Comparison of ENCODE assay signal across 29 mouse cellular contexts in genomic region chr13:6465911-6466419, GRCm38 (mm10).
DNase-seq lines count a peak whose midpoint lies in the region; ATAC-seq and TF ChIP-seq lines count a peak whose summit lies in the region.
"Had no signal": no experiment of that assay in that cellular context is flagged by ENCODE, and none has a peak within 500 bp of the region (broad histone marks: within the 10 kb centered on the region; RNA-seq: fewer than 3 reads in every experiment).

No protein-coding gene starts in this region.

- TF ChIP-seq EP300 in ES-Bruce4 (IDR thresholded peaks at IDR 0.05; ENCODE audit: insufficient read depth, low read depth, low read length) = 0 out of 2 replicates have a peak, but pooled peaks have one; percentile 20

- H3K36me3 ChIP-seq in kidney, postnatal 0 days (ENCODE audit: insufficient read depth, low read length) = no peaks in the 10 kb centered on the region
- no peaks in the 10 kb centered on the region for H3K36me3 ChIP-seq in ES-Bruce4 (ENCODE audit: control insufficient read depth, insufficient read depth, low read length, poor library complexity, severe bottlenecking)
- H3K36me3 ChIP-seq: embryonic facial prominence, embryonic 10.5 days; embryonic facial prominence, embryonic 13.5 days; forebrain, embryonic 12.5 days; forebrain, embryonic 15.5 days; hindbrain, embryonic 10.5 days; hindbrain, embryonic 13.5 days had no signal

- H3K9me3 ChIP-seq in kidney, postnatal 0 days (replicated peaks; ENCODE audit: low read length) = no peaks in the 10 kb centered on the region
- no peaks in the 10 kb centered on the region; the same call in 1 of the 2 replicates for H3K9me3 ChIP-seq in ES-Bruce4 (replicated peaks; ENCODE audit: control insufficient read depth, insufficient read depth, low read length, poor library complexity, severe bottlenecking)
- H3K9me3 ChIP-seq: embryonic facial prominence, embryonic 10.5 days; embryonic facial prominence, embryonic 13.5 days; forebrain, embryonic 12.5 days; forebrain, embryonic 15.5 days; hindbrain, embryonic 10.5 days; hindbrain, embryonic 13.5 days had no signal

- H3K4me1 ChIP-seq in kidney, postnatal 0 days (replicated peaks; ENCODE audit: insufficient read depth, low read length) = no peaks in the 10 kb centered on the region
- H3K4me1 ChIP-seq in ES-Bruce4 (ENCODE audit: control insufficient read depth, insufficient read depth, low read length) = no peaks in the 10 kb centered on the region
- H3K4me1 ChIP-seq: embryonic facial prominence, embryonic 10.5 days had no signal

- ATAC-seq in kidney, postnatal 0 days (replicated peaks; ENCODE audit: low FRiP score, low read depth) = no peak
- ATAC-seq: activated CD4-positive, CD25-positive, alpha-beta regulatory T cell, adult 4 months; forebrain, embryonic 15.5 days; hindbrain, postnatal 0 days; inflammation-experienced regulatory T-cells, adult 6 months; intestine, embryonic 16.5 days had no signal

- TF ChIP-seq CTCF in kidney, postnatal 0 days (IDR thresholded peaks at IDR 0.05; ENCODE audit: low read depth) = no peak
- no peak for TF ChIP-seq CTCF in ES-Bruce4 (IDR thresholded peaks at IDR 0.05; ENCODE audit: low read depth, low read length)

- H3K4me2 ChIP-seq in kidney, postnatal 0 days (ENCODE audit: low read length) = no peak overlapping the region
- H3K4me2 ChIP-seq: embryonic facial prominence, embryonic 13.5 days; forebrain, embryonic 12.5 days; forebrain, embryonic 15.5 days; heart, embryonic 11.5 days; hindbrain, embryonic 13.5 days had no signal

- no peak overlapping the region for H3K9ac ChIP-seq in kidney, postnatal 0 days (ENCODE audit: low read depth, low read length)
- no peak overlapping the region for H3K9ac ChIP-seq in ES-Bruce4 (ENCODE audit: low read depth, poor library complexity, severe bottlenecking)
- H3K9ac ChIP-seq: embryonic facial prominence, embryonic 13.5 days; forebrain, embryonic 12.5 days; forebrain, embryonic 15.5 days; hindbrain, embryonic 13.5 days had no signal

- DNase-seq in kidney, postnatal 0 days (ENCODE audit: low spot score) = peak; percentile 23
- DNase-seq in kidney, adult 11 months = no peak
- peak; percentile 78 for DNase-seq in R1 (ENCODE audit: low read depth, low spot score)
- no peak for DNase-seq in frontal cortex, postnatal 10 days (ENCODE audit: low spot score in 2 of 2)
- DNase-seq in left cerebral cortex, postnatal 36 days (ENCODE audit: low spot score in 2 of 2) = no peak
- DNase-seq: adrenal gland, adult 8-10 months; adrenal gland, postnatal 25 days; cerebellum, adult 11-12 months; cerebellum, adult 8-10 months; cerebellum, postnatal 10 days; cerebellum, postnatal 36 days; embryo, embryonic 11 days; gastrocnemius, adult 2 months; gastrocnemius, postnatal 14 days; heart, adult 11 months; heart, postnatal 36 days had no signal

- TF ChIP-seq POLR2A in ES-Bruce4 (IDR thresholded peaks at IDR 0.05; ENCODE audit: insufficient read depth, low read length) = no peak

- H3K4me3 ChIP-seq in kidney, postnatal 0 days (replicated peaks; ENCODE audit: low read depth, low read length) = no peak overlapping the region
- H3K4me3 ChIP-seq in ES-Bruce4 (ENCODE audit: low read depth, low read length) = no peak overlapping the region
- H3K4me3 ChIP-seq: embryonic facial prominence, embryonic 10.5 days; embryonic facial prominence, embryonic 13.5 days; erythroblast, embryonic 14.5 days; forebrain, embryonic 12.5 days; forebrain, embryonic 15.5 days; gastrocnemius, adult 2 months; hindbrain, embryonic 10.5 days; hindbrain, embryonic 13.5 days had no signal

- intact Hi-C loops in left cerebral cortex, postnatal 36 days (cut with DNase I) = loop anchor here (10.0 kb wide), 1 partner anchor 121 kb away; no protein-coding TSS in a partner anchor

- WGBS in kidney, postnatal 0 days = 40% methylated on average over 9 of the region's 9 CpGs

- H3K27ac ChIP-seq in kidney, postnatal 0 days = no peak overlapping the region
- no peak overlapping the region for H3K27ac ChIP-seq in ES-Bruce4 (ENCODE audit: insufficient read depth, low read length)
- H3K27ac ChIP-seq: embryonic facial prominence, embryonic 10.5 days; embryonic facial prominence, embryonic 13.5 days; forebrain, embryonic 12.5 days; forebrain, embryonic 15.5 days; gastrocnemius, adult 2 months; hindbrain, embryonic 10.5 days; hindbrain, embryonic 13.5 days; hindbrain, postnatal 0 days had no signal

- H3K27me3 ChIP-seq in kidney, postnatal 0 days (ENCODE audit: insufficient read depth, low read length) = no peaks in the 10 kb centered on the region
- H3K27me3 ChIP-seq in ES-Bruce4 (ENCODE audit: control insufficient read depth, insufficient read depth, low read length, poor library complexity, severe bottlenecking) = no peaks in the 10 kb centered on the region
- H3K27me3 ChIP-seq: embryonic facial prominence, embryonic 13.5 days; forebrain, embryonic 12.5 days; forebrain, embryonic 15.5 days; hindbrain, embryonic 13.5 days had no signal

Comparison
In these comparisons a context has a peak if more than half of its experiments do, and no peak if none do; other contexts are left out.
1. DNase-seq: peak in kidney, postnatal 0 days (single experiment) and R1 (single experiment); none in kidney, adult 11 months (single experiment), frontal cortex, postnatal 10 days (0 of 2) and left cerebral cortex, postnatal 36 days (0 of 2).